Mouse (Mus musculus): Measurements from ENCODE around the gene Jmy. TPM values are rescaled to one million over a fixed set of nuclear protein-coding genes. Genes with fewer than 3 reads are reported as not detected.
"Not testable (repeated sequence)": the region's sequence is repeated elsewhere in the genome, so short reads cannot be mapped to it uniquely, and the experiment has no call there.

The Jmy gene
- 1 to 10 TPM; 1.5 to 2.1 TPM for polyA plus RNA-seq (2017; shearing (Covaris generic))

DNA sequence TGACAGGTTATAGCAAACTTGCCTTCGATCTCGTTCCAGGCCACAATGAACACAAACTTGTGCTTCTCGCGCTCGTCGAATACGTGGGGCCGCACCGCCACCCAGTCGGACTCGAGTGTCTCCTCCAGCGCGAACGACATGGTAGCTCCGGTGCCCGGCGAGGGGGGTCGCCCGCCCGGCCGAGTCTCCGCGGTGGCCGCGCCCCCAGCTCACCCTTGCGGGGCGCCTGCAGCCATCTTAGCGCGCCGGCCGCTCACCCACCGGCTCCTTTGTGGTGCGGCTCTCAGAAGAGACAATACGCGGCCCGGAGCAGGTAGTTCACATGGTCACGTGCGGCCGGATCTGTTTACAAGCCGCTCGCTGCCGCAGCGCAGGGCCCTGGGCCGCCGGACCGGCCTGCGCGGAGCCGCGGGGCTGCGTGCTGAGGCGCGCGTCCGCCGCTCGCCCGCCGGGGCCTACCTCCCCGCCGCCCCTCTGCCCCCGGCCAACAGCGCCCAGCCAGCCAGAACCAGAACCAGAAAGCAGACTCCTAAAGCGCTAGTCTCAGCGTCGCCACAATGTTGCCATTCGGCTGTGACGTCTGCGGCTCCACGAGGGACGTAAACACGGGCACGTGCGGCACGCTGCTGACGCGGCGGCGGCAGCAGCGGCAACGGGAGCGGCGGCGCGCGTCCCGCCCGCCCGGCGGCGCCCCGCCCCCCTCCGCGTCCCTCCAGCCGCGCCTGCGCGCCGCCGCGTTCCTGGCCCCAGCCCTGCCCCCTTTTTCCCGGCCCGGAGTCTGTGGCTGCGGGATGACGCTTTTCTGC lies at the start of gene Jmy:
Jmy (minus strand) TSS at position 642 of the 806 bp plus-strand sequence.
- peak; percentile 76 for ATAC-seq

DNA sequence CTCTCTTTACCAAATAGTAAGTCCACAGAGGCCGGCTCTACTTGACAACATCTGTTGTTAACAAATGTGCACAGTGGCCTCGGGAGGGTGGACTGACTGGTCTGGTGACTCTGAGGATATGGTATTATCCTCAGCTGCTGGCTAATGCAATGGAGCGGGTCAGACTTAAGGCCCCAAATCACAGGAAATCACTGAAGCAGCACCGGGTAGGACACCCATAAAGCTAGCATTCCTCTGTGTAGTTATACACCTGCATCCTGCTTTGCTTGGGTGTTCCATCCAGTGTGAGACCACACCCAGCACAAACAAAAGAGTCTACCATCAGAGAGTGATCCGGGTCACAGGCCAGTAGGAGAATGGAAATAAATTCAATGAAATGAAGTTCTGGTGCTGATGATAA lies 48.0 kb upstream of the Jmy start:
- no peak for ATAC-seq

DNA sequence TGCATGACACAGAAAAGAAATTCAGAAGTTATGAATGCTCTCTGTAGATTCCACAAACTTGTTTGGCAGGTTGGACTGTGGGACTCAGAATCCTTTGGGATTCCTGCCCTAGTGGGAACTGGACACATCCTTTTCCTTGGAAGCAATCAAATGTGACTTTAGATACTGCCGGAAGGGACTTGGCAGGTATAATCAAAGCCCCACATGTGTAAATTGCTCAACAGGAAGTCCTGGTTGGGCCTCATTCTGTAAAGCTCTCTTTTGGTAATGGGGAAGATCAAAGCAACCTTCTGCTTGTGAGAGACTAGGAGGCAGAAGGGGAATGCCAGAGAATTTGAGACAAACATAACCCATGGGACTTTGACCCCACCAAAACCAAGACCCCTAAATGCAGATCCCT lies 46.4 kb upstream of the Jmy start:
- ATAC-seq: peak; percentile 74

DNA sequence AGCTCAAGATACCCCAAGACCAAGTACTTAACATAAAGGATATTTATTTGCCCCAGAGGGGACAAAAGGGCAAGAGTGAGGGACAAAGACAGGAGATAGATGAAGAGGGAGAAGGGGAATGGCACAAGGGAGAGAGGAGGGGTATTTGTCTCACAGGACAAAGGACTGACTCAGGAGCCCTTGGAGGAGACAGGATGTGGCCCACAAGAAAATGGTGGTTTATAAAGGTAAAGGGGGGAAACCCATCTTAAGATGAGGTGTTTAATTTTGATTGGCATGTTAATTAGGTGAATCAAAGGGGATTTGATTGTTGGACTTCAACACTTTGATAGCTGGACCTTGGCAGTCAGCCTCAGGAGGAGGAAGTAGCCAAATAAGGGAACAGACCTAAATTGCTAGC lies 44.7 kb upstream of the Jmy start:
- ATAC-seq: peak; percentile 55

DNA sequence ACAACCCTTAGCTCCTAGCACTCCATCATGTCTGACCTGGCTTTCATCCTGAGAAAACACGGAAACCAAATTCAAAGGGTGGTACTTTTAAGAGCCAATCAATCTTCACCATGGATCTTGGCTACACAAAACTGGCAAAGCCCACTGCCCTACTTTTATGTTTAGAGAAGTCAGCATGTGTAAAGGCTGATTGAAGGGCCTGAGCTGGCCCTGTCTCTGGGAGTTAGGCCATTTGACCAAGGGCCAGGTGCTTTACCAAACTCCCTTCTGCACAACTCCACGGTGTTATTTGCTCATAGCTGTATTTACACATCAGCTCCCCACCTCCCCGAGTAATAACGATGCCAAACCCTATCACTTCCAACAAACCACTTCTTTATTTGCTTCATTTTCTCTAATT lies 39.7 kb upstream of the Jmy start:
- no peak for ATAC-seq

DNA sequence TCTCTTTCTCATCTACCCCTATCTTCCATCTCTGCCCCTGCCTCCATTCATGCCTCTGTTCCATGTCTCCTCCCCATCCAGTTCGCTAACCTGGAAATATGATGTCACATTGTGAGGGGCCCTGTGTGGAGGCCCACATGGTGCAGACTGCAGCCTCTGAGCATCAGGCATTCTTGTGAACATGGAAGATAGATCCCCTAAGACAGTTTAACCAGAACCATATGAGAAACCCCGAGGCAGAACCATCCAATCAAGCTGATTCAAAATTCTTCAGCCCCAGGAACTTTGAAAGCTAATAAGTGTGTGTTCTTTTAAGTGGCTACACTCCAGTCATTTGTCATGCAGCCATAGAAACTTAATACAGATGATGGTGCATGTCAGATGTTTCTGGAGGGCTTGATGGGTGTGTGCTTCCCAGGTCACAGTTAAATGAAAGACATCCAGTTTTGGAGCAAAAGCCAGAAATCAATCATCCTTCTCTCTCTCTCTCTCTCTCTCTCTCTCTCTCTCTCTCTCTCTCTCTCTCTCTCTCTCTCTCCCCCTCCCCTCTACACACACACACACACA lies 19.2 kb upstream of the Jmy start:
- ATAC-seq: no peak

DNA sequence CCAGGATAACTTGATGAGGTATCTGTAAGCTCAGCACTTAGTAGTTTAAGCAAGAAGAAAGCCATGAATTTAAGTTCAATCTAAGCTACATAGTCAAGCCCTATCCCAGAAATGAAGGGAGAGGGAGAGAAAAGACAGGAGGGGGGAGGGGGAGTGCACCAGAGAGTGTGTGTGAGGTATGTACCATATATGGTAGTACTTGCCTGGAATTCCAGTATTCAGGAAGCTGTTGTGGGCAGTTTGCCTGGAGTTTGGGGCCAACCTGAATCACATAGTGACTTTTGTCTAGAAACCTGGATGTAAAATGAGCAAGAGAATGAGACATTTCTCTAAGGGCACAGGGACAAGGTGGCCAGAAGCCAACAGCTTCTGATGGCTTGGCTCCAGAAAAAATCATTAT lies 17.6 kb upstream of the Jmy start:
- ATAC-seq: no peak

DNA sequence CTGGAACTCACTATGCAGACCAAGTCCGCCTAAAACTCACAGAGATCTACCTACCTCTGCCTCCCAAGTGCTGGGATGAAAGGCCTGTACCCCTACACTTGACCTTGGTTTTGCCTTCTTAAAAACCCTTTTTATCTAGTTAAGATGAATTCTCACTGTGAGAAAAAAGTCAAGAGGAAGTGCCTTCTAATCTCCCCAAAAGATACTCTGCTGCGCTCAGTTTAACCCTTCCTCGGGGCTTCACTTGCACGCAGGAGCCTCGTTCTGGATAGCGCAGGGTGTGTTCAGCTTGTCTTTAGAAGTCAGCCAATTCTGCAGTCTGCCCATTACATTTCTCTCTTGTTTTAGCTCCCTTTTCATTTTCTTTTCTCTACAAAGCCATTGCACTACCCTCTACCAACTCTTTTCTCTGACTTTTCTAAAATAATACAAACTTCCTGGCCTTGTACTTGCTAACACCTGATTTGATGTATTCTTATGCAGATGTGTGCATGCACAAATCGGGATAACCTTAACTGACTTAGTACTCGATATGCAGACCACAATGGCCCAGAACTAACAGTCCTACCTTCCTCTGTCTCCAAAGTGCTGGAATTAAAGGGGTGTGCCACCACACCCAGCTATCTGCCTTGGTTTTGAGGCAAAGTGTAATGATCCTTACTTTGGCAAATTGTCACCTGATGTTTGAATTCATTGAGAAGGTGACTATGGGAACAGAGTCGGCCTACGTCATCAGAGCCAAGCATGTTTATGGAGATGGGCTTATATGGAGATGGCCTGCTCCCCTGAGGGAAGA lies 14.6 kb upstream of the Jmy start:
- no peak for ATAC-seq

DNA sequence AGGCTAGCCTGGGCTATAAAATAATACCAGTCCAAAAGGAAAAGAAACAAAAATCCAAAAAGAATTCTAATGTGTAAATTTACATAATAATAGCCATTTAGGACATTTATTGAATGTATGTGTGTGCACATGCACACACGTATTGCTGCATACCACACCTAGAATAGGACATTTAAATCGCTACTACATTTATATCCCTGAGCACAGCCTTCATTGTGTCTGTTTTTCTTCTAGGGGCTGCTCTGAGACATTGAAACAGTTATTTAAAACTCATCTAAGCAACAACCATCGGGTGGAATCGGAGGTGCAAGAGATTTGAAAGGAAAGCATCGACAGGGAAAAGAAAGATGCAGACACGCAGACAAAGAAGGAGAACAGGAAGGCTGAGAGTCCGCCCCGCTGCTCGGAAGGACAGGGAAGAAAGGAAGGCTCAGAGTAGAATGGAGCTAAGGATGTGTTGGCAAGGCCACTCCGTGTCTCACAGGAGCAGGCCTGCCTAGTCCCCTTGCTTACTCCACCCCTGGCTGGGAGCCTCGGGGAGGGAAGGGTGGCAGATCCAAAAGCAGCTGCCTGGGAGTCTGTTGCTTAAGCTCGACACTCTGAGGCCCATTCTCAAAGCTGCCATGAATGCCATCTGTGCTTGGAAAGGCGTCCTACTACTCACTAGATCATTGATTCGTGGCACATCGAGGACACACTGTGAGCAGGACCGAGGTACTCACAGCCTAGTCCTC lies 11.0 kb upstream of the Jmy start:
- no peak for ATAC-seq

DNA sequence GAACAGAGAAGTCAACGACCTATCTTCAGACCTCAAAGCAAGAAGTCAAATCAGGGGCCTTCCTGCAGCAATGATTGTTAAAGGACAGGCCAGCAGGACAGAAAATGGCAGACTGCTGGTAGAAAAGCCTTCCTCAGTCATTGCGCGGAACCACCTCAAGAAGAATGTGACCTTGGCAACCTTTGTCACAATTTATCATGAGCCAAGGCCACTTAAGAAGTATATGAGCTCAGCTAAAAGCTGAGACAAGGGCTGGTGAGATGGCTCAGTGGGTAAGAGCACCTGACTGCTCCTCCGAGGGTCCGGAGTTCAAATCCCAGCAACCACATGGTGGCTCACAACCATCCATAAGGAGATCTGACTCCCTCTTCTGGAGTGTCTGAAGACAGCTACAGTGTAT lies 7.3 kb upstream of the Jmy start:
- ATAC-seq: not testable (repeated sequence)

DNA sequence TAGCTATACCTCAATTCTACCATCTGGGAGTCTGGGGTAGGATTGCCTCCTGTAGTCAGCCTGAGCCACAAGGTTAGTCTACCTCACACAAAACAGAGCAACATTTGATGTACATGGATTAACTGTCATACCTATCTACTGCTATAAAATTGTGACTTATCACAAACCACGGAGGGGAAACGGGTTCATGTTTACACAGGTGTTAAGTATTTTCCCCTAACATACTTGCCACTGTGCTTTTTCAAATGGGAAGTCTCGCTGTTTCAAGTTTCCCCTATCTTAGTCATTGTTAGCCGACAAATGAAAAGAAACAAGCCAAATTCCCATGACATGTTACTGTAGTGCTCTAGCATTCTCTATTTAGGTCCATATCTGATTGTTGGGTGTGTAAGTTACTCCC lies 2.1 kb upstream of the Jmy start:
- no peak for ATAC-seq

DNA sequence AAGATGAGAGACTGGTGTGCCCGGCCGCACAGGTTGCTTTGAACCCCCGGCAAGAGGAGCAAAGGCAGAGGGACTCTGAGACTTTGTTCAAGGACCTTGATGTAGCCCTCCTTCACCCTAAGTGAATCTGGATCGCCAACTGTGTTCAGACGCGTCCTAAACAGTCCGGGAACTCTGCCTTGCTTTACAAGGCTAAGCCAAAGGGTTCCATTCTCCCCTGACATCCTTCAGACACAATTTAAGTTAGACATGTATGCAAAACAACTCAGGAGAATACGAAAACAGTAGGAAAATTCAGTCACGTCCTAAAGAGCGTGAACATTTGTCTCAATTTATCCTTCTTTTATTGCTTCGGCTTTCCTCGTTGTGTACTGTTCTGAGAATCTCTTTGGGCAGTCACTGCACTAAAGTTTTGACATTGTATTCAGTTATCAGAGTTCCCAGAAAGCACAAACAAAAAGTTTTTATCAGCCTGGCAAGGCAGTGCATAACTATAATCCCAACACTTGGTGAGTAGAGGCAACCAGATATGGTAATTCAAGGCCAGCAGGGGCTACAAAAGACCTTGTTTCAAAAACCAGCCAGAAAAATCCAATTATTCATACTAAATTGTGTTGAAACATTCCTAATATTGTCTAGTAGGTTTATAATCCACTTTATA lies 495 bp upstream of the Jmy start:
- ATAC-seq: no peak

DNA sequence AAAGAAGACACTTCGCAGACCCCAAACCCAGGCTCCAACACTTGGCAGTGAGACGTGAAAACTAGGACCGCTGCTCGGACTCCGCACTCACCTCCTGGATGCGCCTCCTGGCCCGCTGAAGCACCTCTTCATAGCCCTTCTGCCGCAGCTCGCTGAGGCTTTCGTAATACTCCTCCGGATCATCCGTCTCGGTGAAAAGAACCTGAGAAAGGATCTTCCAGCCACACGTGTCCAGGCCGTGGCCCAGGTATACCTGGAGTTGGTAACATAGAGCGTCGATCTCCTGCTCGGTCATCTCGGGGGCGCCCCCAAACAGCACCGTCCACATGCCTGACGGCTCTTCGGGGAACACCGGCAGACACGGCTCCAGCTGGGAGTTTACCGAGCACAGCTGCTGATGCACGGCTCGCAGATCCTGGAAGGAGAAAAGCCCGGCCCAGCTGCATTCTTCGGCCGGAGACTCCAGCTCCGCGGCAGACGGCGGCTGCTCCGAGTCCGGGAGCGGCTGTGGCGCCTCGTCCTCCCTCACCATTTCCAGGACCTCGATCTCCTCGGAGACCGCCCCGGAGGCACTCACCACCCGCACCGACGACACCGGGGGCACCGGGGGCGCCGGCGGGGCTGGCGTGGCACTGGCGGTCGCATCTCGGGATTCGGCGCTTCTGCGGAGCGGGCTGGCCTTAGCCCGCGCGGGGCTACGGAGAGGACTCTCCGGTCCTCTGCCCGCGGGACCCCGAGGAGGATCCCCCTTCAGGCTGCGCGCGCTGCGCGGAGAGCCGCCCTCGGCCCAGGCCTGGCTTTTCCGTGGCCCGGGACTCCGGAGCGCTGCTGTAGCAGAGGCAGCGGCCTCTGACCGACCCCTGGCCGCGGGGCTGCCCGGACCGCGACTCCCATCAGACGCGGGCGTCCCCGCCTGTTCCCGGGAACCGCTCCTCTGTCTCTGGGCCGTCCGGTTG lies 1.1 kb downstream of the Jmy start:
- ATAC-seq: peak; percentile 10

DNA sequence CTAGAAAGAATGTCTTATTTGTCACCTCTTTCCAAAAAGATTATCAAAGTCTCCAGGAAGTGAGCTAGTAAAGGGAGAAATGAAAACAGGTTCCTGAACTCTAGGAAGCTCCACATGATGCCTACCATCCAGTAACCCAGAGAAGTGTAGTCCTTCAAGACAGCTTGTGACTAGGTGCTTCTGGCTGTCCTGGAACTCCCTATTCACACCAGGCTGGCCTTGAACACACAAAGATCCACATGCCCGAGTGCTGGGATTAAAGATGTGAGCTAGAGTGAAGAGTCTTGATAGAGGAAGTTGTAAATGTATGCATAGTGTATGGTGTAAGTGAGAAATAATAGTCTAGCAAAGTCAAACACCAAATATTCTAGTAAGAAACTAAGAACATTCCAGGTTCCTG lies 2.6 kb downstream of the Jmy start:
- ATAC-seq: no peak

DNA sequence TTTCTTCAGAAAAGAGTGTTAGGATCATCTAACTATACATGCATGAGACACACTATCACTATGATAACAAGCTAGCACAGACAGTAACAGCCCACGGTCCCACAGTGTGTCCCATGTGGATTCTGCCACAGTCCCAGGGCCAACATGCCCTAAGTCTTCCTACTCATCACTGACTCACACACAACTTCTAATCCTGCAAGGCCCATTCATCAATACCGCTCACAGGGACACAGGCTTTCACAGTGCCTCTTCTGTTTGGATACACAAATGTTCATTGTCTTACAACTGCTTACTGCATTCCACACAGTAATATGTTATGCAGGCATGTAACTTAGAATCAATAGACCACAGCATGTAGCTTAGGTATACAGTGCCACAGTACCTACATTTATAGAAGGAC lies 11.1 kb downstream of the Jmy start:
- no peak for ATAC-seq

DNA sequence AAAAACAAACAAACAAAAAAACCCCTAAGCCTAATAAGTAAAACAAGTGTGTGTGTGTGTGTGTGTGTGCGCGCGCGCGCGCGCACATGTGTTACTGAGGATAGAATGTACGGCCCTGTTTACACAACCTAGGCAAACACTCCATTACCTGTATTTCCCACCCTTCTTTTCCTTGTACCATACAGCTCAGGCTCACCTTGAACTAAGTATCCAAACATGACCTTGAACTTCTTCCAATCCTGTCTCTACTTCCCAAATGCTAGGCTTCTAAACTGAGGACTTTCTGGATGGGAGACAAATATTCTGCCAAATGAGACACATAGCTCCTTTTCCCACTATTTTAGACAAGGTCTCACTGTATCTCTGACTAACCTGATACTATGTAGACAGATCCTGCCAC lies 11.9 kb downstream of the Jmy start:
- ATAC-seq: no peak

DNA sequence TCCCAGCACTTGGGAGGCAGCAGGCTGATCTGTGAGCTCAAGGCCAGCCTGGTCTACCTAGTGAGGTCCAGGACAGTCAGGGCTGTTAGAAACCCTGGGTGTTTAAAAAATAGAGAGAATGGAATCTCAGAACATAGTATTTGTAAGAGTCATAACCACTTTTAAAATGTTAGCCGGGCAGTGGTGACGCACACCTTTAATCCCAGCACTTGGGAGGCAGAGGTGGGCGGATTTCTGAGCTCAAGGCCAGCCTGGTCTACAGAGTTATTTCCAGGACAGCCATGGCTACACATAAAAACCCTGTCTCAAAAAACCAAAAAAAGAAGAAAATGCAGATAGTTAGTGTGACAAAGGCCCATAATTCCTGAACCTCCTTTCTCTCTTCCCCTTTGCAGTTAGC lies 15.3 kb downstream of the Jmy start:
- no peak for ATAC-seq

DNA sequence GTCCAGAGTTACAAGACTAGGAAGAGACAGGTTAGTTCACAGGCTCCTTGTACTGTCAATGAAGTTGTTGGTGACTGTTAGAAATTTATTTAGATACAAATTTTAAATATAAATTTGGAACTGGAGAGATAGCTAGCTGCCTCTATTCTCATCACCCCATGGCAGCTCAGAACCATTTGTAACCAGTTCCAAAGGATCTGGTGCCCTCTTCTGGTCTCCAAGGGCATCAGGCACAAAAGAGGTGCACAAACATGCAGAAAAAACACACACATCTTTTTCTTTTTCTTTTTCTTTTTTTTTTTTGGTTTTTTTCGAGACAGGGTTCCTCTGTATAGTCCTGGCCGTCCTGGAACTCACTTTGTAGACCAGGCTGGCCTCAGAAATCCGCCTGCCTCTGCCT lies 18.5 kb downstream of the Jmy start:
- ATAC-seq: no peak

DNA sequence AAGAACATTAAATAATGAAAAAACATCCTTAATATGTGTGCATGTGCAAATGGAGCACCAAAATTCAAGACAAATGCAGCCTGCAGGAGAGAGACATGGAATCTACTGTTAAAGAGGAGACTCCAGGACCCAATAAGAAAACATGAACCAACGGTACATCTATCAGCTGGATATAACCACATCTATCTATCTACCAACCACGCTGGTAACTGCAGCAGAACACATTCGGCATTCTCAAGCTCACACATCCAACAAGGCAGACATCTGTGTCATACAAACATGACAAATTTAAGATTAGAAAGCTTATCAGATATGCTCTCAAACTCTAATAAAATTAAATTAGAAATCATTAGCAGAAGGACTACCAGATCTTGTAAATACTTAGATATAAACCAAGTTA lies 21.3 kb downstream of the Jmy start:
- no peak for ATAC-seq

DNA sequence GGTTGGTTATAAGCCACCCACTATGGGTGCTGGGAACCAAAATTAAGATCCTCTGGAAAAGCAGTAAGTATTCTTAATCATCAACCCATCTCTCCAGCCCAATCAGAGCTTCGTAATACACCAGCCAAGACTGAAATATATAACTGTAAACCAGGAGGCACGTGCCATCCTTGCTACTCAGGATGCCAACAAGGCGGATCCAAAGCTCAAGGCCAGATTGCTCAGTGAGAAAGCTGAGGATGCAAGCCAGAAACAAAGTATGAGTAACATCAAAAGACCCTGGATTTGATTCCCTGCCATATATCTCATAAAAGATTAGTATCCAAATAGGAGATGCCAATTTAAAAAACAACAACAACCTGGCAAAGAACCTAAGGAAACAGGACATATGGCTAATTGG lies 31.3 kb downstream of the Jmy start:
- ATAC-seq: no peak

DNA sequence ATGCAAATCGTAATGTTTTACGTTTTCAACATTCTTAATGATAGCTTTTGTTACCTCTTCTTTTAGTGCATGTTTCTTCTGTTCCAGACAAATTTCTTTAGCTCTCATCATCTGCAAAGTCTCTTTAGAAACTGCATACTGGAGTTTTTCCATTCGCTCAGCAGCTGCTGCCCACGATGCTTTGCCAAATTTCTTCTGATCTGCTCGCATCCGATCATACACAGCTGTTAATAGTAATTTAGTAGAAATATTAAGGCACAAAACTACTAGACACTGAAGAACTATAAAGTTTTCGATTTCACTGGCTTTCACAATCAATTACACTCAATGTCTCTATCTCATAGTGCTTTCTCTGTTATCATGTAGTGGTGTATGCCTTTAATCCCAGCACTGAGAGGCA lies 40.0 kb downstream of the Jmy start:
- no peak for ATAC-seq

All from activated CD4-positive, CD25-positive, alpha-beta regulatory T cell, adult 4 months (primary cell).